Mouse (Mus musculus) layer of hippocampus, adult 2 months (tissue): ENCODE data around the gene Katnb1. TPM values are rescaled to one million over a fixed set of nuclear protein-coding genes. Genes with fewer than 3 reads are reported as not detected.

Experiments
- DNase-seq, 2 experiments: peaks; one replicate each; pipeline ENCODE4 v3.0.0; 2022; ENCODE audit warnings: low spot score in 2 of 2
- H3K27ac ChIP-seq: fragments of 200-600 bp; 2 replicates; pipeline ENCODE4 v1.8.1; 2022
- H3K4me3 ChIP-seq: fragments of 200-600 bp; 2 replicates; pipeline ENCODE4 v1.8.1; 2022; ENCODE audit warnings: mild to moderate bottlenecking
- CTCF ChIP-seq: fragments of 200-600 bp; conservative IDR thresholded peaks from 2 replicates; pipeline ENCODE4 v1.8.1; 2022; ENCODE audit warnings: antibody characterized with exemption, mild to moderate bottlenecking, moderate library complexity
- total RNA-seq, 2 experiments: library from RNA; stranded (reverse); gene quantifications; 2 replicates each; pipeline ENCODE4 v1.2.3; 2021

The Katnb1 gene
- total RNA-seq, 2 experiments from 2014 or later: 33.9 to 45.9 TPM

DNA sequence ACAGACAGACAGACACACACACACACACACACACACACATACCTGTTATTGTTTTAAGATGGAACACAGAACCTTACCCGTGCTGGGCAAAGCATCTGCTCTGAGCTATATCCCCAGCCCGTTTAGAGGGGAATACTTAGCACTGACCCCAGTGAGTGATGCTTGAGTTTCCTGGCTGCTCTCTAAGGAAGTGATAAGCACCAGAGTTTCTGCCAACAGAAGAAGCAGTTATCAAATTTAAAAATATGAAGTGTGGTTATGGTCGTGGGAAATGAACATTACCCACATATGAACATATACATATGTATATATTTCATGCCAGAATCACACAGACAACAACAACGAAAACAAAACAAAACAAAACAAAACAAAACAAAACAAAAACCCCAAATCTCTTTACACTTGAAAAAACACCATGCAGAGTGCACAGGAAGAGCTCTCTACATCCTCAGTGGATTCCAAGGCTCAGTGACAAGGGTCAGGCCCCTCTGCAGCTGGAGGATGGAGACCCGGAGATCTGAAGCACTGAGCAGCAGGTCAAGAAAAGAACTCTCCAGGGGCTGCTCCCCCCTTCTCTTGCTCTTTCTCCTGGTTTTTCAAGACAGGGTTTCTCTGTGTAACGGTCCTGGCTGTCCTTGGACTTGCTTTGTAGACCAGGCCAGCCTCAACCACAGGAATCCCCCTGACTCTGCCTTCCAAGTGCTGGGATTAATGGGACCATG is 21.0 kb upstream of the Katnb1 start:
- TF ChIP-seq CTCF: no peak
- DNase-seq: no peak
- Histone ChIP-seq H3K4me3 (no peak overlapping the region), H3K27ac (no peak overlapping the region)

DNA sequence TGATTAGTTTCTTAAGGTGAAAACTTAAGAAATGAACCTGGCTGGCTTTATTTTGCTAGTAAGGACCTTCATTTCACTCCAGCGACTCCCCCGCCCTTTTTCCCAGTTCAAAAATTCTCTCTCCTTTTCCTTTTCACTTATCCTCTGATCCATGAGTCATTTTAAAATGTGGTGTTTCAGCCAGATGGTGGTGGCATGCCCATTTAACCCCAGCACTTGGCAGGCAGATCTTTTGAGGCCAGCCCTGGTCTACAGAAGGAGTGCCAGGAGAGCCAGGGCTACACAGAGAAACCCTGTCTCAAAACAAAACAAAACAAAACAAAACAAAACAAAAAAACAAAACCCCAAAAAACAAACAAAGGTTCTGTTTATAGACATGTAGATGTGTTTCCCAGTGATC is 16.5 kb upstream of the Katnb1 start:
- DNase-seq: no peak
- TF ChIP-seq CTCF: no peak
- no peak overlapping the region for H3K4me3 ChIP-seq
- H3K27ac ChIP-seq: no peak overlapping the region

DNA sequence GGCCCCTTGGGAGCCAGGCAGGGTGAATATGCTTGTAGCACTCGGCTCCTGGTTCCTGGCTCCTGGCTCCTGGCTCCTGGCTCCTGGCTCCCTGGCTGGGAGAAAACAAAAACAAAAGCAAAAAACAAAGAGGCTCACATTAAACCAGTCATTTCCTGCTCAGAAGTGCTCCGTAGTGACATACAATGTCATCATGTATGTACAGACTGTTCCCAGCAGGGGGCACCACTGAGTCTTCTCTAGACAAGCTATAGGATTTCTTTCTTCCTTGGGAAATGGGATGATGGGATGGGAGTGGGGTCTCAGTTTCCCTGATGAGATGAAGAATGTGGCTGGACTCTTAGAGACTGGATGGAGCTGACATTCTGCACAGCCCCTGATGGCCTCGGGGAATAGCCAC is 13.4 kb upstream of the Katnb1 start:
- peak in 1 of 2 experiments; percentile 36 for DNase-seq
- TF ChIP-seq CTCF: peak; percentile 81
- H3K4me3 ChIP-seq: no peak overlapping the region
- H3K27ac ChIP-seq: no peak overlapping the region

DNA sequence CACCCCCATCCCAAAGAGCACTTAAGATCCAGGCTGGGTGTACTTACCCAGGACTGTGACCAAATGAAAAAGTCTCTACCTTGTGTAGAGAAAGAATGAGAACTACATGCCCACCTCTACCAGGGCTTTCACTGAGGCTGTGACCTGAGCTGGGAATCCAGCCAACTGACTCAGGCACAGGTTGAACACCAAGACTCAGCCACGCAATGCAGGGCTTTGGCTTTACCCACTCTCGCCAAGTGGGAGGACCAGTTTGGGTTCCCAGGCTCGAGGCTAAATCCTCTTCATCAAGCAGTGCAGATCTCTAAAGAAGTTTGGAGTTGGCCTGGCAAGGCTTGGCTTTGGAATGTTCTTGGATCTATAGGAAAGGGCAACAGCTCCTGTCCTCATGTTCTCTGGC is 5.5 kb upstream of the Katnb1 start:
- no peak overlapping the region for H3K4me3 ChIP-seq
- DNase-seq: no peak
- no peak for TF ChIP-seq CTCF
- no peak overlapping the region for H3K27ac ChIP-seq

DNA sequence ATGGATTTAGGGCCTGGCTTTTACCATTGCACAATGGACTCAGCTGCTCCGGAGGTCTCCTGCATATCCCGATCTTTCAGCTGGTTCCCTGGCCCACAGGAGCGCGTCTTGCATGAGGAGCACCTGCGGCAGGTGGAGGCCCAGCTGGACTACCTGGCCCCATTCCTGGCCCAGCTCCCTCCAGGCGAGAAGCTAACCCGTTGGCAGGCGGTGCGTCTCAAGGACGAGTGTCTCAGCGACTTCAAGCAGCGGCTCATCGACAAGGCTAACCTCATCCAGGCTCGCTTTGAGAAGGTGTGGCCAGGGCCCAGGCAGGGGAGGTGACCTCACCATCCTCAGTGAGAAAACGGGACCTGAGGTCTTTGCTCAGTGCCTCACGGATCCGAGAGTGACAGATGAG is 4.8 kb upstream of the Katnb1 start:
- H3K4me3 ChIP-seq: no peak overlapping the region
- no peak for DNase-seq
- TF ChIP-seq CTCF: no peak
- no peak overlapping the region for H3K27ac ChIP-seq

DNA sequence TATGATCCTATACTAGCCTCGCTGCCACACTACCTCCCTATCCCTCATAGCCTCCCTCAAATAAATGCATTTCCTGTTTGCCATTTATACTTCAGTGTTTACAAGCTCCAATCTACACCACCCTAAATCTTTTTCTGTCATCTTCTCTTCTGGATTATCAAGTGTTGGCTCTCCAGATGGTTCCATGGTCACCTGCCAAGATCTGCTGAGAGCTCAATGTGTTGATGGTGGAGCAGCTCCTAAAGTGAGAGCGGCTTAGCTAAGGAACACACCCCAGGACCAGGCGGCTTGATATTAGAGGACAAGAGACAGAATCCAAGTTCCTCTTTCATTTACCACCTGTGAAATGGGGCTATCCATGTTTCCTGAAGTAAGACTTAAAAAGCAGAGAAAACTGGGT is 2.9 kb upstream of the Katnb1 start:
- no peak for TF ChIP-seq CTCF
- DNase-seq: no peak
- Histone ChIP-seq H3K27ac (no peak overlapping the region), H3K4me3 (no peak overlapping the region)

DNA sequence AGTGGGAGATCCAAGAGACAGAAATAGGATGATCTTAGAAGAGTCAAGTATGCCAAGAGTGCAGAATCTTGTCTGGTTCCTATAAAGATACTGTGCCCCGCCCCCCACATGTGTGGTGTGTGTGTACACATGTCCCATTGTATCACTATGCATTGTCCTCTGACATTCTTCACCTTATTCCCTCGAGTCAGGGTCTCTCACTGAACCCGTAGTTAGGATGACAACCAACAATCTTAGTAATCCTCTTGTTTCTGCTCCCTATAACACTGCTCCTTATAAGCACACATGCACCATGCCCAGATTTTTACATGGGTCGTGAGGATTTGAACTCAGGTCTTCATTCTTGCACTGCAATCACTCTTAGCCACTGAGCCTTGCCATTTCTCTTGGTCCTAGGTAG is 1.7 kb upstream of the Katnb1 start:
- TF ChIP-seq CTCF: no peak
- no peak overlapping the region for H3K4me3 ChIP-seq
- no peak overlapping the region for H3K27ac ChIP-seq
- no peak for DNase-seq

DNA sequence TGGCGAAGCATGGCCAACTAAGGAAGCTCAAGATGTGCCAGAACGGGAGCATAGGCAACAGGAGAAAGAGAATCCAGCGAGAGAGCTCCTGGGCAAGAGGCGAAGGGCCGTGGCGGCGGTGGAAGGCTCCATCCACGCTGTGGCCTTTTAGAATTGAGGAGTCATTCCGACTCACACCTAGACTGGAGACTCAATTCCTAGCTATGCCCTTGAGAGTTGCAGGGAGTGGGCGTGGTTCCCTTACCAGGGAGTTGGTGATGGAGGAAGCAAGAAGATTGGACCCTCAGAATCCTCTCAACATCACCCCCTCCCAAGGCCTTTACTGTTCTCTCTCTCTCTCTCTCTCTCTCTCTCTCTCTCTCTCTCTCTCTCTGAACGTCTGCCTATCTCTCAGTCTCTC is 664 bp downstream of the Katnb1 start:
- no peak for TF ChIP-seq CTCF
- Histone ChIP-seq H3K27ac (peak overlapping the region; percentile 92), H3K4me3 (peak overlapping the region; percentile 98)
- no peak for DNase-seq

DNA sequence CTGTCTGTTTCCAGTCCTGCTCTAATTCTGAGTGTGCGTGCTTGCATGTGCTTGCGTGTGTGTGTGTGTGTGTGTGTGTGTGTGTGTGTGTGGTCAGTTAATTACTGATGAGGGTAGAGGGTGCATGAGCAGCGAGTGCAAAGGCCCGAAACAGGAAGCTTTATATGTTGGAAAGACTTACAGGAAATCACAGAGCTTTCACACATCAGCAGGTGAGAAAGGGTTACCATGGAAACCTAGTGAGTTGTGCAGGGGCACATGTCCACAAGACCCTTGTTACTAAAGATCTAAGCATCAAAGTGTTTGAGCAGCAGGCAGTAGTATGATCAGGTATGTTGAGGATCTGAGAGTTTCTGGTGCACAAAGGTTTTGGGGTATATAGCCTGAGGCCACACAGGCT is 3.3 kb downstream of the Katnb1 start:
- no peak for DNase-seq
- TF ChIP-seq CTCF: no peak
- H3K27ac ChIP-seq: no peak overlapping the region
- no peak overlapping the region for H3K4me3 ChIP-seq

DNA sequence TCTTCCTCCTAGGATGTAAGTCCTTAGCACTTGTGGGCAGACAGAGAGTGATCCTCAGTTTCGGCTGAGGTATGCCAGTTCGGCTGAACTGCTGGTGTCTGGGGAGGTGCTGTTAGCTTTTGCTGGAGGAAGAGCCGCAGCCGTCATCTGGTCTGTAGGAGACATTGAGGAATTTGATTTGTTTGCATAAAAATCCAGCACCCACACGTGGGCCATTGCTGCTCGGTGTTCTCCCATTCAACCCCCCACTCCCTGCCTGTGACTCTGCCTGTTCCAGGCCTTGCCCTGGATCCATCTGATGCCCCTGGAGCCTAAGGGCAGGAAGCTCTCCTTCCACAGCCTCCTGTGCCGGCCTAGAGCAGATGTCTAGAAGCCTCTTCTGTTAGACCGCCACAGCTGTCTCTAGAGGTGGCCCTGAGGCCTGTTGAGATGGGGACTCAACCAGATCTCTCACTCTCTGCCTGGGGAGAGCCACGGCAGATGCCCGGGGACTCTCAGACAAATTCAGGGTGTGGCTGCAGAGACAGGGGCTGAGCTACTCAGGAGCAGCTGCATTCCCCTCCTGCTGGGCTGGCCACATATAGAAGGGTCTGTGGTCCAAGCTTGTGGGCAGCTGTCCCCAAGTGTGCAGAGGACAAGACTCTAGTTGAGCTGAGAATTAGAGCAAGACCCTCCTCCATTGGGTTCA is 3.9 kb downstream of the Katnb1 start:
- H3K27ac ChIP-seq: no peak overlapping the region
- TF ChIP-seq CTCF: no peak
- no peak for DNase-seq
- H3K4me3 ChIP-seq: no peak overlapping the region

DNA sequence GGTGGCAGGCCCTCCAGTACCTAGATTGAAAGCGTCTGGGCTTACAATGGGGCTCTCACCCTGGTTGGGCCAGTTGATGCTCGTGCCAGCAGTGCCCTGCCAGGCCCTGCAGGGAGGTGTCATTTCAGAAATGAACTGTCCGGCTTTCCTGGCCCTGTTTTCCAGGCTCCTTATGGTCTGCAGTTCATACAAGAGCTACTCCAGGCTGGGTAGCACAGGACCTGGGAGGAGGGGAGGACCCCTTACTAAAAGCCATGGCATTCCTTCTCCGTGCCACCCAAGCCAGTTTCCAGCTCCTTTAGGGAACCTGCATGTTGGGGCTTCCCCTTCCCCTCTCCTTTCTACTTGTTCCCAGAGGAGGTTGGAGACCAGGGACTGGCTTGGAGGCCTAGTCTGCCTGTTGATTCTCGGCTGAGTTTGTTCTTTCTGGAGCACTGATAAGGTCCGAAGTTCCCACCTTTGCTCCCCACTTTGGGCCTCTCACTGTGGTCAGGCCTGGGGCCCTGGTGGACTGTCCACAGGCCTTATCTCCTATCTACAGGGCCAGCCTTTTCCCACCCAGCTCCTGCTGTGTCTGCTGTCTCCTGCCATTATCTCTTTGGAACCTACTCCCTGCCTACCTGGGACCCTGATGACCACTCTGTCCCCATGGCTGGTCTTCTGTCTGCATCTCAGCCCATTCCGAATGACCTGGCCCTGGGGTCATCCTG is 4.6 kb downstream of the Katnb1 start:
- DNase-seq: no peak
- no peak for TF ChIP-seq CTCF
- no peak overlapping the region for H3K4me3 ChIP-seq
- H3K27ac ChIP-seq: no peak overlapping the region

DNA sequence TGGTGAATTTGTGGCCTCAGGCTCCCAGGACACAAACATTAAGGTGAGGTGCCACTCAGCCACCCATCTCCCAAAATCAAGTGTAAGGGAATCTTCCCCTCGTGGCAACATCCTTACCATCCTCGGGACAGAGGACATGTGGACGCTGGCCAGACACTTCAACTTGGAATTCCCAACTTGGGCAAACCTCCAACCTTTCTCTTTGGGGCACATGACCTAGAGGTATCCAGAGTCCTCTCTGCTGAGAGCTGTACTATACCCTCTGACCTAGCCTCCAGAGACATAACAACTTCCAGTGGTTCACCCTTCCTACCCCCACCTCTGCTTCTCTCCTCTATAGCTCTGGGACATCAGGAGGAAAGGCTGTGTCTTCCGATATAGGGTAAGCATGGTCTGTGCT is 12.6 kb downstream of the Katnb1 start:
- Histone ChIP-seq H3K27ac (no peak overlapping the region), H3K4me3 (no peak overlapping the region)
- no peak for DNase-seq
- TF ChIP-seq CTCF: no peak

DNA sequence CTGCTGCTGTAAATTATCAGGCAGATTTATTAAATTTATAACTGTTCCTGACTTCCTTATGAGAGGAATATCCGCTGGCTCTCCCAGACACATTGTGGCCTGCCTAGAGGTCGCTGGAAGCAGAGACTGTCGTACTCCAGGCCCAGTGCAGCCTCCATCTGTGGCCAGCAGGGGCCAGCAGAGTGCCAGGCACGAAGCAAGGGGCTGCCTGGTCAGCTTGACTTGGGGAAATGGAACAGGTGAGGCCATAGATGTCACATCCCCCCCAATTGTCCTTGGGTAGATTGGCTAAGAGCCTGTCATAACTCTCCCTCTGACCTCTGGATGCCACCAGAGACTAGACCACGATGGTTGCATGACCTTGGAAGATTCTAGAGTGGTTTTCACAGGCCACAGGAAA is 18.0 kb downstream of the Katnb1 start:
- peak; percentile 99 for TF ChIP-seq CTCF
- H3K27ac ChIP-seq: no peak overlapping the region

More for the DNA sequence above, 18.0 kb downstream of the Katnb1 start:
- no peak overlapping the region for H3K4me3 ChIP-seq
- peak; percentile 52 to 56 for DNase-seq
